Mouse (Mus musculus) liver, embryonic 14.5 days (tissue): Measurements from ENCODE around the gene Dhrs3. TPM values are rescaled to one million over a fixed set of nuclear protein-coding genes. Genes with fewer than 3 reads are reported as not detected.

ENCODE experiments used
- ATAC-seq: fragments of 200-750 bp; cut with Nextera tagmentation; 2 replicates; pipeline ENCODE4 v1.8.0; 2017; ENCODE audit warnings: moderate number of reproducible peaks, mild to moderate bottlenecking, moderate library complexity; ENCODE audit not compliant: insufficient read depth
- DNase-seq, 3 experiments: peaks; one replicate each; pipeline ENCODE4 v3.0.0-alpha.2; 2012 to 2013; ENCODE audit warnings: low read depth in 3 of 3, low spot score in 3 of 3
- H3K27ac ChIP-seq: fragments of 300-500 bp; sonication (generic); 2 replicates; pipeline ENCODE4 v1.5.1; 2014; ENCODE audit warnings: moderate library complexity, mild to moderate bottlenecking, control low read depth, inconsistent platforms
- H3K27me3 ChIP-seq: fragments of 300-500 bp; sonication (generic); 2 replicates; pipeline ENCODE4 v1.6.1; 2014; ENCODE audit warnings: mild to moderate bottlenecking, low read length, moderate library complexity; ENCODE audit not compliant: control insufficient read depth, insufficient read depth
- H3K36me3 ChIP-seq: fragments of 300-500 bp; sonication (generic); replicated peaks from 2 replicates; pipeline ENCODE4 v1.6.1; 2014; ENCODE audit warnings: low read depth; ENCODE audit not compliant: control insufficient read depth, insufficient read depth
- H3K4me1 ChIP-seq, 2 experiments: fragments of 200-500 bp in 1 of 2; fragments of 300-500 bp in 1 of 2; sonication (generic) in 1 of 2; replicated peaks; 2 replicates each; pipeline ENCODE4 v1.6.1; 2012 to 2014; ENCODE audit warnings: antibody characterized with exemption in 1 of 2, inconsistent platforms in 1 of 2, low read length in 1 of 2; ENCODE audit not compliant: control insufficient read depth in 2 of 2, insufficient read depth in 2 of 2
- H3K4me2 ChIP-seq: fragments of 300-500 bp; sonication (generic); 2 replicates; pipeline ENCODE4 v1.6.1; 2014; ENCODE audit warnings: low read depth, mild to moderate bottlenecking, control low read depth, moderate library complexity
- H3K4me3 ChIP-seq, 2 experiments: fragments of 200-500 bp in 1 of 2; fragments of 300-500 bp in 1 of 2; sonication (generic) in 1 of 2; 2 replicates each; pipeline ENCODE4 v1.5.1; 2012 to 2014; ENCODE audit warnings: low read depth in 2 of 2, low read length in 2 of 2, mild to moderate bottlenecking in 2 of 2, control low read depth in 1 of 2, inconsistent platforms in 1 of 2, moderate library complexity in 1 of 2; ENCODE audit not compliant: insufficient read depth in 1 of 2
- H3K9ac ChIP-seq: fragments of 300-500 bp; sonication (generic); replicated peaks from 2 replicates; pipeline ENCODE4 v1.6.1; 2014; ENCODE audit warnings: mild to moderate bottlenecking, control low read depth, moderate library complexity
- H3K9me3 ChIP-seq: fragments of 300-500 bp; sonication (generic); 2 replicates; pipeline ENCODE4 v1.6.1; 2016; ENCODE audit warnings: low read length, mixed read lengths; ENCODE audit not compliant: control insufficient read depth
- CTCF ChIP-seq: IDR thresholded peaks from 2 replicates; pipeline ENCODE4 v1.5.1; 2016; ENCODE audit warnings: antibody characterized with exemption, low read depth, control low read depth
- EP300 ChIP-seq: IDR thresholded peaks from 2 replicates; pipeline ENCODE4 v1.6.1; 2016; ENCODE audit warnings: antibody characterized with exemption, low read depth
- WGBS: fragments of 180-500 bp; shearing (Covaris S2); extraction: QIAGEN DNeasy Blood & Tissue Kit; methylation state at CpG from one replicate; pipeline ENCODE4 v1.1.7; 2014; ENCODE audit not compliant: insufficient replicate concordance; 5-methylcytosine and 5-hydroxymethylcytosine counted together
- polyA plus RNA-seq, 2 experiments: library from polyadenylated mRNA; depleted of rRNA in 1 of 2; stranded (reverse) in 1 of 2; unstranded in 1 of 2; fragments of >200 nt; fragmentation: Nextera tagmentation in 1 of 2; extraction: Ambion mirVana in 1 of 2; gene quantifications; 2 replicates each; pipeline versions ENCODE4 v1.2.1 to v1.2.3; 2012 to 2014

Gene Dhrs3
- polyA plus RNA-seq, 2 experiments, result 12.5 to 21.3 TPM

- WGBS, result 24% methylated on average over 9 of the region's 9 CpGs
- Histone ChIP-seq H3K4me1 (peaks cover 35 to 38% of the 10 kb centered on the region in 2 experiments), H3K27me3 (no peaks in the 10 kb centered on the region), H3K4me3 (peak overlapping the region in 1 of 2 experiments; percentile 12; a peak in 1 of 4 replicates), H3K9me3 (no peaks in the 10 kb centered on the region), H3K27ac (peak overlapping the region; percentile 85), H3K4me2 (peak overlapping the region; percentile 63), H3K9ac (peak overlapping the region; percentile 54), H3K36me3 (no peaks in the 10 kb centered on the region)
- peak; percentile 79 to 87 (median 85) for DNase-seq
- TF ChIP-seq CTCF (peak; percentile 56), EP300 (peak; percentile 97)
- ATAC-seq, result peak; percentile 99
These were observed 57.1 kb downstream of the Dhrs3 start for GRCm38 (mm10) chr4:144949441-144950326.

- no peak for TF ChIP-seq CTCF
- no peak for TF ChIP-seq EP300
- Histone ChIP-seq H3K27ac (peak overlapping the region; percentile 85), H3K4me2 (peak overlapping the region; percentile 63), H3K36me3 (no peaks in the 10 kb centered on the region), H3K9ac (no peak overlapping the region; the same call in 1 of the 2 replicates), H3K4me1 (peaks cover 35 to 38% of the 10 kb centered on the region in 2 experiments), H3K9me3 (no peaks in the 10 kb centered on the region), H3K27me3 (no peaks in the 10 kb centered on the region), H3K4me3 (no peak overlapping the region)
- ATAC-seq, result peak; percentile 1; the same call in 1 of the 2 replicates
- 53% methylated on average over 3 of the region's 3 CpGs for WGBS
- DNase-seq, result no peak
These were observed 57.7 kb downstream of the Dhrs3 start for GRCm38 (mm10) chr4:144950327-144950711.

GRCm38 (mm10) chr4:144950883-144951282 is 58.3 kb downstream of the Dhrs3 start:
- TF ChIP-seq CTCF, result no peak
- TF ChIP-seq EP300, result no peak
- Histone ChIP-seq H3K27ac (no peak overlapping the region), H3K36me3 (no peaks in the 10 kb centered on the region), H3K9ac (no peak overlapping the region), H3K27me3 (no peaks in the 10 kb centered on the region), H3K4me3 (no peak overlapping the region), H3K4me1 (peaks cover 35 to 38% of the 10 kb centered on the region in 2 experiments), H3K9me3 (no peaks in the 10 kb centered on the region), H3K4me2 (no peak overlapping the region)
- 58% methylated on average over 3 of the region's 3 CpGs for WGBS
- ATAC-seq, result no peak
- no peak for DNase-seq

GRCm38 (mm10) chr4:144951859-144952258 is 59.2 kb downstream of the Dhrs3 start:
- no peaks in the 10 kb centered on the region for H3K27me3 ChIP-seq
- ATAC-seq, result no peak
- no peak overlapping the region for H3K4me2 ChIP-seq
- no peak overlapping the region for H3K9ac ChIP-seq
- no peak overlapping the region for H3K4me3 ChIP-seq
- 75% methylated on average over 7 of the region's 7 CpGs for WGBS
- TF ChIP-seq CTCF (no peak), EP300 (no peak)
- H3K4me1 ChIP-seq, result peaks cover 35 to 38% of the 10 kb centered on the region in 2 experiments
- H3K9me3 ChIP-seq, result no peaks in the 10 kb centered on the region
- no peak for DNase-seq
- H3K36me3 ChIP-seq, result no peaks in the 10 kb centered on the region
- no peak overlapping the region for H3K27ac ChIP-seq

- H3K9me3 ChIP-seq, result no peaks in the 10 kb centered on the region
- H3K4me1 ChIP-seq, result peaks cover 28 to 30% of the 10 kb centered on the region in 2 experiments
- H3K4me2 ChIP-seq, result no peak overlapping the region
- no peaks in the 10 kb centered on the region for H3K27me3 ChIP-seq
- no peak for TF ChIP-seq EP300
- no peak for TF ChIP-seq CTCF
- no peaks in the 10 kb centered on the region for H3K36me3 ChIP-seq
- H3K4me3 ChIP-seq, result no peak overlapping the region
- H3K9ac ChIP-seq, result no peak overlapping the region
- ATAC-seq (no peak), DNase-seq (no peak)
- no peak overlapping the region for H3K27ac ChIP-seq
- 81% methylated on average over 1 of the region's 1 CpGs for WGBS
These were observed 60.8 kb downstream of the Dhrs3 start for GRCm38 (mm10) chr4:144953421-144953820.
